Mouse (Mus musculus) forebrain, embryonic 15.5 days (tissue): Measurements from ENCODE around the gene Cenpt. TPM values are rescaled to one million over a fixed set of nuclear protein-coding genes. Genes with fewer than 3 reads are reported as not detected.
A peak's percentile ranks its signal among the peaks of the same experiment; 100 is the strongest.
"Not testable (repeated sequence)": the region's sequence is repeated elsewhere in the genome, so short reads cannot be mapped to it uniquely, and the experiment has no call there.

Experiments
- ATAC-seq: fragments of 200-750 bp; cut with Nextera tagmentation; replicated peaks from 2 replicates; pipeline ENCODE4 v1.8.0; 2017; ENCODE audit warnings: mild to moderate bottlenecking, moderate TSS enrichment, moderate library complexity
- H3K27ac ChIP-seq: fragments of 300-500 bp; sonication (generic); replicated peaks from 2 replicates; pipeline ENCODE4 v1.5.1; 2015; ENCODE audit warnings: mild to moderate bottlenecking, inconsistent platforms
- H3K27me3 ChIP-seq: fragments of 300-500 bp; sonication (generic); 2 replicates; pipeline ENCODE4 v1.6.1; 2015; ENCODE audit warnings: inconsistent platforms
- H3K36me3 ChIP-seq: fragments of 300-500 bp; sonication (generic); 2 replicates; pipeline ENCODE4 v1.6.1; 2015; ENCODE audit warnings: mild to moderate bottlenecking, inconsistent platforms
- H3K4me1 ChIP-seq: fragments of 300-500 bp; sonication (generic); 2 replicates; pipeline ENCODE4 v1.6.1; 2015; ENCODE audit warnings: inconsistent platforms
- H3K4me2 ChIP-seq: fragments of 300-500 bp; sonication (generic); replicated peaks from 2 replicates; pipeline ENCODE4 v1.6.1; 2015; ENCODE audit warnings: mild to moderate bottlenecking, inconsistent platforms
- H3K4me3 ChIP-seq: fragments of 300-500 bp; sonication (generic); 2 replicates; pipeline ENCODE4 v1.5.1; 2015; ENCODE audit warnings: mild to moderate bottlenecking, inconsistent platforms
- H3K9ac ChIP-seq: fragments of 300-500 bp; sonication (generic); replicated peaks from 2 replicates; pipeline ENCODE4 v1.6.1; 2015; ENCODE audit warnings: mild to moderate bottlenecking, inconsistent platforms
- H3K9me3 ChIP-seq: fragments of 300-500 bp; sonication (generic); 2 replicates; pipeline ENCODE4 v1.6.1; 2016; ENCODE audit warnings: inconsistent platforms
- WGBS: fragments of 180-500 bp; shearing (Covaris S2); methylation state at CpG from one replicate; pipeline ENCODE4 v1.1.7; 2015; ENCODE audit warnings: mixed read lengths; 5-methylcytosine and 5-hydroxymethylcytosine counted together
- polyA plus RNA-seq: library from polyadenylated mRNA; unstranded; fragments of >200 nt; fragmentation: Nextera tagmentation; extraction: Ambion mirVana; gene quantifications from 2 replicates; pipeline ENCODE4 v1.2.1, GENCODE M21; 2015

The Cenpt gene
- polyA plus RNA-seq, 1 experiment from 2014 or later, result 65.0 TPM

DNA sequence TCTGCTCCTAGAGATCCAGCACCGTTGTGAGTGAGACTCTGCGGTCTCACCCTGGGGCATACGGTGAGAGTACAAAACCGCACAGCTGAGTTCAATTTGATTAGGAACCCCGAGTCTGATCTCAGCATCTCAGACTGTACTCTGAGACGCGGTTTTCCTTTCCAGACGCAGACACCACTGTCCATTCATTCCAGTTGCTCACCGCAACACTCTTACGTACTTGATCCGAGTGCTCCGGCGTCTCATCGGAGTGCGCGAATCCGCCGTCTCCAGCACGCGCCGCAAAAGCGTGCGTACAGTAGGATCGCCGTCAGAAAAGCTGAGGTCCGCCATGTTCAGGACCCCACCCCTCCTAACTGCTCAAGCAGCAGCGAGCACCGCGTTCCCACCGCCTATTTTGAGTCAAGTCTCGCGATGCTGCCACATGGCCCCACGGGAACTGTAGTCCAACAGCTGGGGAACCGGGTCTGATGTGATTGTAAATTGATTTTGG, 1.4 kb downstream of the Cenpt start:
- Histone ChIP-seq H3K36me3 (peaks cover 24% of the 10 kb centered on the region), H3K27ac (peak overlapping the region; percentile 89), H3K9ac (peak overlapping the region; percentile 75), H3K27me3 (no peaks in the 10 kb centered on the region), H3K4me3 (peak overlapping the region; percentile 91), H3K4me1 (peaks cover 23% of the 10 kb centered on the region), H3K9me3 (no peaks in the 10 kb centered on the region), H3K4me2 (peak overlapping the region; percentile 75)
- ATAC-seq, result peak; percentile 86
- under 1% methylated on average over 34 of the region's 34 CpGs for WGBS

DNA sequence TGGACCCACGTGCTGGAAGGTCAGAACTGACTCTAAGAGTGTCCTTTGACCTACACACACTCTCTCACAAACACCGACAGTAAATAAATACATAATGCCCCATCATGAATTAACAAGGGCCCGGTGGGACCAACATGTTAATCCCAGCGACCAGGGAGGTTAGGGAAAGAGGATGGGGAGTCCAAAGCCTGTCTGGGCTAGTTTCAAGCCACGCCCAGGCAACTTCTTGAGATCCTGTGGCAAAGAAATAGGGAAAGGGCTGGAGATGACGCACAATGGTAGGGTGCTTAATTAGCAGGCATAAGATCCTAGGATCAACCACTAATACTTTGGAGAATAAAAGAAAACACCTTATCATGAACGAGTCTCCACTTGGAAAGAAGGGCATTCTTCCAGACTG, 2.5 kb downstream of the Cenpt start:
- Histone ChIP-seq H3K4me2 (peak overlapping the region; percentile 7), H3K27me3 (no peaks in the 10 kb centered on the region), H3K4me1 (peaks cover 12% of the 10 kb centered on the region), H3K27ac (no peak overlapping the region), H3K9ac (0 out of 2 replicates have a peak overlapping the region, but pooled peaks have one; percentile 1), H3K36me3 (peaks cover 35% of the 10 kb centered on the region), H3K4me3 (peak overlapping the region; percentile 17), H3K9me3 (no peaks in the 10 kb centered on the region)
- WGBS, result 77% methylated on average over 7 of the region's 7 CpGs
- no peak for ATAC-seq

- H3K4me2 ChIP-seq, result no peak overlapping the region
Measured at GRCm38 (mm10) chr8:105850014-105850413, 3.1 kb downstream of the Cenpt start.

DNA sequence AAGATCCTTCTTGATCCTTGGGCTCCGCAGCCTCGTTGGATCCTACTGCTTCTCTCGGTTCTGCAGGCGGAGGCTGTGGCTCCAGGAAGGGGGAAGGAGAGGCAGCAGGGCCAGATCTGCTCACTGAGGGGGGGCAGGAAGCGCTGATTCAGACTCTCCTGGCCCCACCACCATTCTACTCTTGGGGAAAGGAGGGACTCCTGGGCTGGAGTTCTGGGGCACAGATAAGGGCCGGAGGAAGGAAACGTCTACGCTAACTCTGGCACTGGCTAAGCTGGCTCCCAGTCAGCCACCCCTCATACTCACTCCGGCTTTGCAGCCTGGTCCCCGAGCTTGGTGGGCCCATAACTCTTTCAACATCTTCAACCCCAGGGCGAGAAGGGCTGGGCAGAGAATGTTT, 6.4 kb downstream of the Cenpt start:
- Histone ChIP-seq H3K4me3 (no peak overlapping the region), H3K36me3 (peaks cover 58% of the 10 kb centered on the region), H3K4me1 (peaks cover 8% of the 10 kb centered on the region), H3K4me2 (no peak overlapping the region), H3K9me3 (no peaks in the 10 kb centered on the region), H3K9ac (no peak overlapping the region), H3K27me3 (no peaks in the 10 kb centered on the region), H3K27ac (no peak overlapping the region)
- ATAC-seq, result no peak
- 93% methylated on average over 11 of the region's 11 CpGs for WGBS

More at GRCm38 (mm10) chr8:105850014-105850413, 3.1 kb downstream of the Cenpt start:
- peaks cover 39% of the 10 kb centered on the region for H3K36me3 ChIP-seq
- H3K27ac ChIP-seq, result no peak overlapping the region
- WGBS, result 83% methylated on average over 4 of the region's 4 CpGs
- H3K27me3 ChIP-seq, result no peaks in the 10 kb centered on the region
- no peak overlapping the region for H3K4me3 ChIP-seq
- ATAC-seq, result no peak
- no peaks in the 10 kb centered on the region for H3K9me3 ChIP-seq
- H3K4me1 ChIP-seq, result peaks cover 12% of the 10 kb centered on the region
- H3K9ac ChIP-seq, result 0 out of 2 replicates have a peak overlapping the region, but pooled peaks have one; percentile 1

GRCm38 (mm10) chr8:105839209-105839608, 13.9 kb downstream of the Cenpt start:
- ATAC-seq, result no peak
- Histone ChIP-seq H3K4me3 (no peak overlapping the region), H3K4me1 (no peaks in the 10 kb centered on the region), H3K27me3 (no peaks in the 10 kb centered on the region), H3K4me2 (no peak overlapping the region), H3K9me3 (no peaks in the 10 kb centered on the region), H3K27ac (no peak overlapping the region), H3K9ac (no peak overlapping the region), H3K36me3 (peaks cover 11% of the 10 kb centered on the region)
- WGBS, result 93% methylated on average over 5 of the region's 5 CpGs

GRCm38 (mm10) chr8:105836991-105837390, 16.1 kb downstream of the Cenpt start:
- Histone ChIP-seq H3K4me1 (no peaks in the 10 kb centered on the region), H3K4me3 (no peak overlapping the region), H3K27me3 (no peaks in the 10 kb centered on the region), H3K9ac (no peak overlapping the region), H3K36me3 (no peaks in the 10 kb centered on the region), H3K4me2 (no peak overlapping the region), H3K27ac (no peak overlapping the region), H3K9me3 (no peaks in the 10 kb centered on the region)
- WGBS, result 80% methylated on average over 6 of the region's 6 CpGs
- ATAC-seq, result no peak

DNA sequence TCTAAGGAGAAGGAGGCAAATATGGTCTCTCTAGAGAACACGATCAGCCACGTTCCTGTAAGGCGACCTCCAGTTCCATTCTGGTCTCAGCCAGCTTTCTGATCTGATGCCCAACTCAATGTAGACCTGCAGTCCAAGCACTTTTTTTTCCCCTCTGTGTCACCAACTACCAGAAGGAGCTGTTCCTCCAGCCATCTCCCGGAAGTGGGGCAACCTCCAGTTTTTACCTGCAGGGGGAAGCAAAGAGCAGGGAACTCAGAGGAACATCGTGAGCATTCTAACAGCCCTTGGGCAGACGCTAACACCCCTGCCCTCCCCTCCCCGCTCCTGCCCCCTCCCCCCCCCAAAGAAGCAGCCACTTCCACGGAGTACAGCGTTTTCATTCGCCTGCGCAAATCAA, 17.8 kb downstream of the Cenpt start:
- no peak overlapping the region for H3K9ac ChIP-seq
- no peak for ATAC-seq
- H3K27me3 ChIP-seq, result no peaks in the 10 kb centered on the region
- H3K4me2 ChIP-seq, result no peak overlapping the region
- no peak overlapping the region for H3K27ac ChIP-seq
- no peaks in the 10 kb centered on the region for H3K4me1 ChIP-seq
- H3K4me3 ChIP-seq, result no peak overlapping the region
- no peaks in the 10 kb centered on the region for H3K36me3 ChIP-seq
- 25% methylated on average over 11 of the region's 11 CpGs for WGBS
- H3K9me3 ChIP-seq, result no peaks in the 10 kb centered on the region

GRCm38 (mm10) chr8:105833740-105834139, 19.3 kb downstream of the Cenpt start:
- H3K9ac ChIP-seq, H3K4me3 ChIP-seq, H3K4me1 ChIP-seq, ATAC-seq, H3K36me3 ChIP-seq, H3K27me3 ChIP-seq, H3K27ac ChIP-seq, H3K9me3 ChIP-seq, H3K4me2 ChIP-seq: not testable (repeated sequence)
- 91% methylated on average over 2 of the region's 2 CpGs for WGBS

- H3K36me3 ChIP-seq, result peaks cover 24% of the 10 kb centered on the region
- H3K27ac ChIP-seq, result peak within 1 kb of the TSS; percentile 71
- peaks cover 27% of the 10 kb centered on the region for H3K4me1 ChIP-seq
- H3K9ac ChIP-seq, result peak within 1 kb of the TSS; percentile 93
- H3K27me3 ChIP-seq, result no peaks in the 10 kb centered on the region
- under 1% methylated on average over 52 of the region's 52 CpGs for WGBS
- peak within 1 kb of the TSS; percentile 85 for H3K4me2 ChIP-seq
- peak; percentile 99 for ATAC-seq
- H3K9me3 ChIP-seq, result no peaks in the 10 kb centered on the region
- peak within 1 kb of the TSS; percentile 89 for H3K4me3 ChIP-seq
Measured at GRCm38 (mm10) chr8:105826861-105827848, 25.9 kb downstream of the Cenpt start, which contains the start of the genes Ranbp10 and Tsnaxip1. Ranbp10 (minus strand) TSS chr8:105827350. Tsnaxip1 (plus strand) TSS chr8:105827731.

GRCm38 (mm10) chr8:105826379-105826778, 26.7 kb downstream of the Cenpt start:
- Histone ChIP-seq H3K36me3 (peaks cover 30% of the 10 kb centered on the region), H3K9ac (peak overlapping the region; percentile 93), H3K4me3 (peak overlapping the region; percentile 89), H3K4me2 (peak overlapping the region; percentile 85), H3K4me1 (peaks cover 27% of the 10 kb centered on the region), H3K9me3 (no peaks in the 10 kb centered on the region), H3K27ac (peak overlapping the region; percentile 71; the same call in 1 of the 2 replicates), H3K27me3 (no peaks in the 10 kb centered on the region)
- 8% methylated on average over 4 of the region's 4 CpGs for WGBS
- ATAC-seq, result no peak

- no peak overlapping the region for H3K27ac ChIP-seq
- H3K4me1 ChIP-seq, result peaks cover 31% of the 10 kb centered on the region
- no peak for ATAC-seq
- H3K4me2 ChIP-seq, result peak overlapping the region; percentile 85
- H3K4me3 ChIP-seq, result peak overlapping the region; percentile 89
- H3K36me3 ChIP-seq, result peaks cover 39% of the 10 kb centered on the region
- no peak overlapping the region for H3K9ac ChIP-seq
- H3K27me3 ChIP-seq, result no peaks in the 10 kb centered on the region
- 91% methylated on average over 4 of the region's 4 CpGs for WGBS
- H3K9me3 ChIP-seq, result no peaks in the 10 kb centered on the region
Measured at GRCm38 (mm10) chr8:105825506-105825905, 27.6 kb downstream of the Cenpt start.

- H3K4me3 ChIP-seq, result no peak overlapping the region
- H3K4me1 ChIP-seq, result peaks cover 23% of the 10 kb centered on the region
- no peak overlapping the region for H3K4me2 ChIP-seq
- no peak overlapping the region for H3K9ac ChIP-seq
- no peak for ATAC-seq
- 94% methylated on average over 1 of the region's 1 CpGs for WGBS
- no peaks in the 10 kb centered on the region for H3K27me3 ChIP-seq
- H3K9me3 ChIP-seq, result no peaks in the 10 kb centered on the region
- no peak overlapping the region for H3K27ac ChIP-seq
- H3K36me3 ChIP-seq, result peaks cover 52% of the 10 kb centered on the region
Measured at GRCm38 (mm10) chr8:105820925-105821324, 32.2 kb downstream of the Cenpt start.
